Mouse (Mus musculus) activated CD4-positive, CD25-positive, alpha-beta regulatory T cell, adult 9 weeks (primary cell): ENCODE measurements around the gene Ralgapa1. TPM values are rescaled to one million over a fixed set of nuclear protein-coding genes. Genes with fewer than 3 reads are reported as not detected.

Experiments
- polyA plus RNA-seq: library from polyadenylated mRNA; unstranded; fragments of 100-300 nt; shearing (Covaris generic); gene quantifications from one replicate; pipeline ENCODE4 v1.2.1, GENCODE M21; 2017

Gene Ralgapa1
- polyA plus RNA-seq: 13.8 TPM

DNA sequence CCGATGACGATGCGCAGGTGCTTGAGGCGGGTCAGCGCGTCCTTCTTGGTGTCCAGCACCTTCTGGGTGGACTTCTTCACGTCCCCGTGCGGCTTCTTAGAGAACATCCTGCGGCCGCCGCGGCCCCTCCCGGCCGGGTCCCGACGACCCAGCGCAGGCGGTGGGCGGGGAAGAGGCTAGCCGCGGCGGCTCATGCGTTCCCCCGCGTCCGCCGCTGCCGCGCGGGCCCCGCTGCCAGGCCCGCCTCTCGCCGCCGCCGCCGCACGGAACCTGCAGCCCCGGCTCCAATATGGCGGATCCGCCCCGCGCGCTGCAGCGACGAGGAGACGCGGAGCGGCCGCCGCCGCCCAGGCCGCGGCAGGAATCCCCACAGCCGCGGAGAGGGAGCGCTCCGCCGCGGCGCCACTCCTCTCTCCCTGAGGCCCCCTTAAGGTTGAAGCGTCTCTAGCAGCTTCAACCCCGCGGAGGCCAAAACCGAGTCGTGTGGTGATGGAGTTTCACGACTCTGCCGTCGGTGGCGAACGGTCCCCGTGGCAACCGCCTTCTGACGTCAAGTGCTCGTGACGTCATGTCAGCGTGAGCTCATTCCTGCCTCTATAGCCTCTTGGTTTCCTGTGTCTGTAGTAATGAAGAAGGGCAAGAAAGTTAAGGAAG, at the start of gene Ralgapa1:
Ralgapa1 (minus strand) TSS at position 507 of the 654 bp plus-strand sequence.

DNA sequence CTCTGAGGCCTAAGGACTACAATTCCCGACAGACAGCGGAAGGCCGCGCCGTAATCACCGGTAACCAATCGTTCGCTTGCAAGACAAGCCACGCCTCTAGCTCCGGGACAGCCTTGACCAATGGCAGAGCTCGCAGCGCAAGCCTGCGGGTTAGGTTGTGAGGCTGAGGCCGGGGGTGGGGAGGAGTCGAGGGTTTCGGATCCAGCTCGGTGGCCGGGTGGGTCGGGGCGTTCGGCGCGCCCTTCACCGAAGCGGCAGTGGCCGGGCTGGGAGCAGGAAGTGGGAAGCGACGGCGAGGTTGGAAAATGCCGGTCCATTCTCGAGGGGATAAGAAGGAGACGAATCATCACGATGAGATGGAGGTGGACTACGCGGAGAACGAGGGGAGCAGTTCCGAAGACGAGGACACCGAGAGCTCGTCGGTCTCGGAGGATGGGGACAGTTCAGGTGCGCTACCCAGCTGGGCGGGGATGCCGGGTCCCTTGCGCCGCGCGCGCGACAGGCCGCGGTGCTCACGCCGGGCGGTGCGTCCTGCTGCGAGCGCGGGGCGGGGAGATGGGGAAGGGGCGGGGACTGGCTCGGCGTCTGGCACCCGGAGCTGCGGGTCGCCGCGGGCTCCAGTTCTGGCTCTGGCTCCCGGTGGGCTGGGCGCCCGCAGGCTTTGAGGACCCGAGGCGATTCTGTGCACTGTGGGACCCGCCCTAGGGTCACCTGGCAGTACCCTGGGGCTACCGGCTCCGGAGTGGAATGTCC, 15.4 kb upstream of the Ralgapa1 start, which contains the start of gene Brms1l:
Brms1l (plus strand) TSS at position 126 of the 753 bp plus-strand sequence.

DNA sequence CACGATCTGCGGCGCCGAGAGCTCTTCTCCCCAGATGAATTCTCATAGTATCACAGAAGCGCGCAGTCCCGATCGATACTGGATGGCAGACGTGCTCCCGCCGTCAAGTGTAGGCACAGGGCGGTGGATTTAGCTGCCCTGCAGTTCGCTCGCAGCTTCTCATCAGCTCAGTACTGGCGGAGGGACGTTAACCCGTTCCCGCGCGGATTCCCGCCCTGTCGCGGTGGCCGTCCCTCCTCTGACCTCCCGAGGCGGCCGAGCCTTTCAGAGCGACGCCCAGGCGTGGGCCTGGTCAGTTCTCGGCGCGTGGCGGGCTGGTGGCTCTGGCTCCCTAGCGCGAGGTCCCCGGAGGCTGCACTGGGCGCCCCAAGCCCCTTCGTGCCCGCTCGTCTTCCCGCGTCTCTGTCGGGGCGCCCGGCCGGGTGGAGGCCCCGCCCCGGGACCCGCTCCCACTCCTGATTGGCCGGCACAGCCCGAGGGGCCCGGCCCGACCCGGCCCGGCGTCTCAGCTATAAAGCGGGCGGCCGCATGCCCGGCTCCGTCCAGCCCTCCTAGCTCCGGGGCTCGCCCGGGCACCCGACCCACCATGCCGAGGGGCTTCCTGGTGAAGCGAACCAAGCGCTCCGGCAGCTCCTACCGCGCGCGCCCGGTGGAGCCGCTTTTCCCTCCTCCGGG, 221.9 kb downstream of the Ralgapa1 start, which contains the start of gene Insm2:
Insm2 (plus strand) TSS at position 541 of the 675 bp plus-strand sequence.

DNA sequence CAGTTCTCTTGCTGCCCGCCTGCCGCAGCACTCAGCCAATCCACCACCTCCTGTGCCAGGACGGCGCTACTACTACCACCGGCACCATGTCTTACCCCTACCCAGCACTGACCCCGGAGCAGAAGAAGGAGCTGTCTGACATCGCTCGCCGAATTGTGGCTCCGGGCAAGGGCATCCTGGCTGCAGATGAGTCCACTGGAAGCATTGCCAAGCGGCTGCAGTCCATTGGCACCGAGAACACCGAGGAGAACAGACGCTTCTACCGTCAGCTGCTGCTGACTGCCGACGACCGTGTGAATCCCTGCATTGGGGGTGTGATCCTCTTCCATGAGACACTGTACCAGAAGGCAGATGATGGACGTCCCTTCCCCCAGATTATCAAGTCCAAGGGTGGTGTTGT, 255.8 kb downstream of the Ralgapa1 start, which contains the start of gene Aldoart2:
Aldoart2 (plus strand) TSS at position 34 of the 400 bp plus-strand sequence.

Other genes starting within 250 kb of the Ralgapa1 start
- not detected for gene Insm2, start 221.7 kb downstream of the Ralgapa1 start, polyA plus RNA-seq
- 17.4 TPM for gene Brms1l, start 15.2 kb upstream of the Ralgapa1 start, polyA plus RNA-seq